Mouse (Mus musculus) urinary bladder, postnatal 14 days (tissue): ENCODE data around the gene Tex14.
"Not testable (repeated sequence)": the region's sequence is repeated elsewhere in the genome, so short reads cannot be mapped to it uniquely, and the experiment has no call there.

Experiments used
- DNase-seq: peaks from one replicate; pipeline ENCODE4 v3.0.0; 2021; ENCODE audit warnings: low spot score

Gene Tex14

DNA sequence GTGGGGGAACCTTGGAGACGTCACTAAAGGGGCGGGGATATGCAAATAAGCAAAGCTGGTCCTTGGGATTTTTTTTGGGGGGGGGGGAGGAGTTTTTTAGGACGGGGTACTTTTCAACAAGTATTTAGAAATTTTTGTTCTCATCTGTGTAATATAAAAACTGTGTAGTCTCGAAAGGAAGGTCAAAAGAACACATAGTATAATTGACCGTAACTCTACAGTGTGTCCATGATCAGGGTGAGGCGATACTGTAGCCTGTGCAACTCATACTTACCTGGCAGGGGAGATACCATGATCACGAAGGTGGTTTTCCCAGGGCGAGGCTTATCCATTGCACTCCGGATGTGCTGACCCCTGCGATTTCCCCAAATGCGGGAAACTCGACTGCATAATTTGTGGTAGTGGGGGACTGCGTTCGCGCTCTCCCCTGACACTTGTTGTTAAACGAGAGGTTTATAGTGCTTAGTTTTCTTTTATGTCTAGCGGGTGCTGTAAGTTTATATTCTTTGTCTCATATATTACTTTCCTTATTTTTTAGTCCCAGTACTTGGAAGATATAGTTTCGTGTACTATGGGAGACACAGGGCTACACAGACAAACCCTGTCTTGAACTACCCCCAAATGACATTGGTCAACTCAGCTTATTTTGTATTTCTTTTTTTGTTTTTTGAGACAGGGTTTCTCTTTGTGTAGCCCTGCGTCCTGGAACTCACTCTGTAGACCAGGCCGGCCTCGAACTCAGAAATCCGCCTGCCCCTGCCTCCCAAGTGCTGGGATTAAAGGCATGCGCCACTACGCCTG lies 21.8 kb downstream of the Tex14 start:
- peak; percentile 84 for DNase-seq

DNA sequence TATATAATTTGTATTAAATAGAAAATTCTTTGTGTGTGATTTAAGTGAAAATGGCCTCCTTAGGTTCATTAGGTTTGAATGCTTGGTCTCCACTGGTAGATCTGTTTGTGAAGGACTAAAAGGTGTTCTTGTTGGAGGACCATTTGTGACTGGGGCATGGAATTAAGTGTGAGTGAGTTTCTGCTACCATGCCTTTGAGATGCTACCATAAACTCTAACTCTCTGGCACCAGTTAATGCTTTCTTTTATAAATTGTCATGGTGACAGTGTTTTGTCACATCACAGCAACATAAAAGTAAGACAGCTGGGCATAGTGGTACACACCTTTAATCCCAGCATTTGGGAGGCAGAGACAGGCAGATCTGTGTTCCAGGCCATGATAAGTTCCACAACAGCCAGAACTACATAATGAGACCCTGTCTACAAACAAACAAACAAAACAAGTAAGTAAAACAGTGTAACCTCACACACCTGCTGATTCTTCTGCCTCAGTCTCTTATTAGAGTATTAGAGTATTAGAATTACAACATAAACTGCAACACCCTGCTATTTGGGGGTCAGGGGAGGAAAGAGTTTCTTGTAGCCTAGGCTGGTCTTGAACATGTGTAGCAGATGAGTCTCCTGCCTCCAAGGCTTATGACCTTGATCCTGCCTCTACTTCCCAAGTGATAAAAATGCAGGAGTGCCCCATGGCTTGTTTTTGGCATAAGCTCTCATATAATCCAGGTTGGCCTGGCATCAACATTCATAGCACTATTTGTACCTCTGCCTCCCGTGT lies 22.6 kb downstream of the Tex14 start:
- DNase-seq, result no peak

DNA sequence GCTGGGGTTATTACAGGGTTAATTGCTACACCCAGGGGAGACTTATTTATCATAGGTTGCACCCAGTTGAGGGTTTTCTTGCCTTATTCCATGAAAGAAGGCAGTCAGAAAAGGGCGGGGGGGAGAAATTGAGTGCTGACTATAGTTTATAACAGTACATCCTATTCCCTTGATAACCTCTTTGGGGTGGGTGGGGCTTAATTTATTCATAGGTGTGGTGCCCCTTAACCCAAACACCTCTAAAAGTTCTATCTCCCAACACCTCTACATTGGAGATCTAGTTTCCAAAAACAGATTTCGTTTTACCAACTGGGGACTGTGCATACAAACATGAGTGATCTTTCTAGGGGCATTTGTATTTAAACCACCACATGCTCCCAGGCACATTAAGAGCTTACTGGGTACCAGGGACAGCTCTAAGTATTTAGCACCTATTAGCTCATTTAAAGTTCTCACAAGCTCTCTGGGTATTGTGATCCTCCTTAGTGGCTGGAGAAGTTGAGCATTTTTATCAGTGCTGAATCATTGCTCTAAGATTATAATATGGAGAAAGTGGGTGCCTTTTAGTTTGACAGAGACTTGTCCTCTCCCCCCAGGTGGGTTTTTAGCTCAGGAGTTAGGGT lies 23.3 kb downstream of the Tex14 start:
- no peak for DNase-seq

DNA sequence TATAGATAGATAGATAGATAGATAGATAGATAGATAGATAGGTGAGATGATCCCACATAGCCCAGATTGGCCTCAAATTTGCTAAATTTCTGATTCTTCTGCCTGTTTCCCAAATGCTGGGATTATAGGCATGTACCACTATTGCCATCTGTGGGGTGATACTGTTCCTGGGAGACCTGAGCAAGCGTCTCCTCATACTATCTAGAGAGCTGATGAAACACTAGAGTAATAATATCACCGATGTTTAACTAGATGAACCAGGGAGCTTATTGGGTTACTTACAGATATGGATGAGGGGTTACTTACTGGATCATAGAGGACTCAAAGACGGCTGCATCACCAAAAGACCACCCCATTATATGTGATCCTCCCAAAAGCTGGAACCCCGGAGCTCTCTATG lies 24.5 kb downstream of the Tex14 start:
- DNase-seq, result no peak

GRCm38 (mm10) chr11:87430374-87430773 lies 25.5 kb downstream of the Tex14 start:
- DNase-seq, result no peak

- DNase-seq, result not testable (repeated sequence)
Observed at GRCm38 (mm10) chr11:87431813-87432212, 26.9 kb downstream of the Tex14 start.

DNA sequence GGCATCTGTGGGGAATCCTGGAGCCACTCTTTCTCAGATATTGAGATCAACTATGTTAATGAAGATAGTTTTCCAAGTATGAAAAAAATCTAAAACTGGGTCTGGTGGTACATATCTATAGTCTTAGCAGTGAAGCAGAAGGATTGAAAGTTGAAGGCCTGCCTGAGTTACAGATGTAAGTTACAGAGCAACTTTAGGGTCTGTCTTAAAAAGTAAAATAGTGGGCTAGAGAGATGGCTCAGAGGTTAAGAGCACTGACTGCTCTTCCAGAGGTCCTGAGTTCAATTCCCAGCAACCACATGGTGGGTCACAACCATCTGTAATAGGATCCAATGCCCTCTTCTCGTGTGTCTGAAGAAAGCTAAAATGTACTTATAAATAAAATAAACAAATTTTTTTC lies 27.6 kb downstream of the Tex14 start:
- no peak for DNase-seq

DNA sequence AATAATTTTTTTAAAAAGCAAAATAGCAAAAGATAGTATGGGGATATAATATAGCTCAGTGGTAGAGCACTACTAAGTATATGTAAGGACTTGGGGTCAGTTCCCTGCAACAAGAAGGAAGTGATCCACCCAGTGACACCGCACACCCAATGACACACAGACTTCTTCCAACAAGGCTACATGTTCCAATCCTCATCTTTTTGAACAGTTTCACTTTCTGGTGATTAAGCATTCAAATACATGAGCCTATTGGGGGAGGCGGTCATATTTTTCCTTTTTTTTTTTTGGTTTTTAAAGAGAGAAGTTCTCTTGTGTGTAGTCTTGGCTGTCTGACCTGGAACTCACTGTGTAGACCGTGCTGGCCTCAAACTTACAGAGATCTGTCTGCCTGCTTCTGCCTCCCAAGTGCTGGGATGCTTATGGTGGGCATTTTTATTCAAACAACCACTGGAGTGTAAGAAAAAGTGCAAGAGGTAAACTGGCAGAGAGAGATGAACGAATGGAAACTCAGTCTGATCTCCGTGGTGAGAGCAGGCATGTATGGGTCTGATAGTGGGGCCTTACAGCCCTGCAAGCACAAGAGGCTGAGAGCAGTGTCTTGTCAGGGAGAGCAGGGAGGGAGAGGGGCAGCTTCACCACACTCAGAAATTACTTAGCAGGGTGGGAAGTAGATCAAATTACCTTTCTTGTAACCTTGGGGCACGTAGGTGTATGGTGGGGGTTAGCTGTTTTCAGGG lies 28.2 kb downstream of the Tex14 start:
- DNase-seq, result no peak

GRCm38 (mm10) chr11:87435107-87435506 lies 30.2 kb downstream of the Tex14 start:
- DNase-seq, result not testable (repeated sequence)

DNA sequence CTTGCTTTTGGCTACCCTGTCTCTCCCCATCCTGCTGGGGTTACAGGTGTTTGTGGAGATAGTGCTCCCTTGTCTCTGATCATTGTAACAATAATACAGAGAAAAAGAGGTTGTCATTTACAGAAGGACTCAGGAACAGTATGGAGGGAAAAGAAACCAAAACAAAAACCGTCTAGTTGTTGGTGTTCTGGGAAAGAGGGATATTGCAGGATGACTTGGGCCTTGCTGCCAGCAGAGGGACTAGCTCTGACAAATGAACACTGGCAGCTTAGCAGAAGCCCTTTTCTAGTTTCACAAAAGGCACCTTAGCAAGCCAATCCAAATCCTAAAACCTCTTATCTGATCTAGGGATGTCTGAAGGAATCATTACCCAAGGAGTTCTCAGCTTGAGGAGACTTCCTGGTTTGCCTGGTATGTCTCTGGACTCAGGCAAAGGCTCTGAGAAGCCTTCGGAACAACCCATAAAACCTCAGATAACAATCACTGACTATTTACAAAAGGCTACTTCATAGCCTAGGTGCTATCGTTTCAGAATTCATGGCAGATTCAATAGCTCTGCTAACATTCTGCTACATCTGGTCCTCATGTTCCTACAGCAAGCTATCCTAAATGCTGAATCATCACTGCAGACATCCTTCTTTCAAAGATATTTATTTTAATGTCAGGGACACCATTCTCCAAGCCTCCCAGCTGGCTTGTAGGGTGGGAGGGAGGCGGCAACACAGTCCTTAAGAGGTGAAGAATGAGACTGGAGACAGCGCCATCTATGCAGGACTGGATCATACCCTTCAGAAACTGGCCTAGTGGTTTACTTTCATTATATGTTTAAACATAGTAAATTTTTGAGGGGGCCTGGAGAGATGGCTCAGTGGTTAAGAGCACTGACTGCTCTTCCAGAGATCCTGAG lies 31.7 kb downstream of the Tex14 start:
- DNase-seq, result no peak

- DNase-seq, result peak; percentile 35
Observed at GRCm38 (mm10) chr11:87439796-87440420, 35.0 kb downstream of the Tex14 start.

GRCm38 (mm10) chr11:87442643-87443372 lies 37.9 kb downstream of the Tex14 start:
- peak; percentile 76 for DNase-seq

DNA sequence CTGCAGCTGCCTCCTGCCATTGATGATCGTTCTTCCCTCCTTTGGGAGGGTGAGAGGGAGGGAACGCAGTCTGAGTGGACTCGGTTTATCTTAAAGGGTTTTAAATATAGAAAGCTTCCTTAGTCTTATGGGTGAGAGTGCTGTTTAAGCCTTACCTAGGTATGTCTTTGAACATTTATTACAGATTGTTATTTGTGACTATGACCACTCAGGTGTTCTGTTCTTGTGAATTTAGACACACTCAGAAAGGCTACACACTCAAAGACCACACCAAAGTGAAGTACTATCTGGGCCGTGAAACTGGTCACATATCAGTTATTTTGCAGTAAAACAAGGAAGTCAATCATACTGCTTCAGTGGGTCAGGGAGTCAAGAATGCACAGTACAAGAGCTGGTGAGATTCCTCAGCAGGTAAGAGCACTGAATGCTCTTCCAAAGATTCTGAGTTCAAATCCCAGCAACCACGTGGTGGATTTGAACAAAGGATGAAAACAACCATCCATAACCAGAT lies 38.6 kb downstream of the Tex14 start:
- peak; percentile 63 for DNase-seq

GRCm38 (mm10) chr11:87444056-87444455 lies 39.2 kb downstream of the Tex14 start:
- DNase-seq, result not testable (repeated sequence)

DNA sequence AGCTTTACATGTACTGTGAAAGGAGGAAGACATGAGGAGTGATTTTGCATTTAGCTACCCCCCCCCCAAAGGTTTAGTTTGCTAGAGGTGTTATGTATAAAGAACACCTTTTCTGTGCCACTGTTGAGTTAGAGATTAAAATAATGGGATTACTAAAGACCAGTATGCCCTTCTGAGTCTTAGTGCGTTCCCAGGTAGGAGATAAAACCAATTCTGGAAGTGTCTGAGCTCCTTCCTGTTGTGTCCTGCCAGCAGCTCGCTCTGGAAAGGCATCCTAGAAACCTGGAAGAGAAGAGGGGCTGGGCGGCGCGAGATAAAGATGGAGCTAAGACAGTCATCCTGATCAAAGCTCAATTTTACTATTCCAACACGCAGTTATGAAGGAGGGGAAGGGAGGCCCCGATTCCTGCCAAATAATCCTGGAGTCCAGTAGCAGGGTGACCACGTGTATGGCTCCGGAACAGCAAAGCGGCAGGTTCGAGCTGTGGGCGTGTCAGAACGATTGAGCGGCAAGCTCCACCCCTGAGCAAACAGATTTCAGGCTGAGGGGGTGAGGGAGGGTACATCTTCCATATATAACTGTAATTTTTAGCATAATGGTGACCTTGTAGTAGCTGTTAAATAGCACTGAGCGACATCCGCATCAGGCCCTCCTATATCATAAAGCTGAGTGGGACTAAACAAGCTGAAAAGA lies 40.0 kb downstream of the Tex14 start:
- DNase-seq, result no peak

DNA sequence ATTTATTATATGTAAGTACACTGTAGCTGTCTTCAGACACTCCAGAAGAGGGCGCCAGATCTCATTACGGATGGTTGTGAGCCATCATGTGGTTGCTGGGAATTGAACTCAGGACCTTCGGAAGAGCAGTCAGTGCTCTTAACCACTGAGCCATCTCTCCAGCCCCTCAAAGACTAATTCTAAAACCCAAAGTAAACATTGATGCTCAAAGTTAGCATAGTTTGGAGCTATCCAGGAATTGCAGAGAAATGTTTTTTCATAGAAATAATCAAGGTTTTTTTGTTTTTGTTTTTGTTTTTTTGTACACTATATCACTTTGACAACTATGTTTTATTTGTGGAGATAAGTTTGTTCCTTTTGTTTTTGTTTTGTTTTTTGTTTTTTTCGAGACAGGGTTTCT lies 40.7 kb downstream of the Tex14 start:
- DNase-seq, result not testable (repeated sequence)

GRCm38 (mm10) chr11:87446159-87446558 lies 41.3 kb downstream of the Tex14 start:
- no peak for DNase-seq

DNA sequence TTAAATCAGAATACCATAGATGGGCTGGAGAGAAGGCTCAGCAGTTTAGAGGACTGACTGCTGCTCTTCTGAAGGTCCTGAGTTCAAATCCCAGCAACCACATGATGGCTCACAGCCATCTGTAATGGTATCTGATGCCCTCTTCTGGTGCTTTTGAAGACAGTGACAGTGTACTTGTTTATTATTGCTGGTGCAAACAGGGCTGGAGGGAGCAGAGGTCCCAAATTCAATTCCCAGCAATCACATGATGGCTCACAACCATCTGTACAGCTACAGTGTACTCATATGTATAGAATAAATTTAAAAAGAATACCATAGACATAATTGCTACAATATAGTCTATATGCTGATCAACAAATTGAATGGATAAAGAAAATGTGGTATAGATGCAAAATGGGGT lies 42.6 kb downstream of the Tex14 start:
- no peak for DNase-seq

DNA sequence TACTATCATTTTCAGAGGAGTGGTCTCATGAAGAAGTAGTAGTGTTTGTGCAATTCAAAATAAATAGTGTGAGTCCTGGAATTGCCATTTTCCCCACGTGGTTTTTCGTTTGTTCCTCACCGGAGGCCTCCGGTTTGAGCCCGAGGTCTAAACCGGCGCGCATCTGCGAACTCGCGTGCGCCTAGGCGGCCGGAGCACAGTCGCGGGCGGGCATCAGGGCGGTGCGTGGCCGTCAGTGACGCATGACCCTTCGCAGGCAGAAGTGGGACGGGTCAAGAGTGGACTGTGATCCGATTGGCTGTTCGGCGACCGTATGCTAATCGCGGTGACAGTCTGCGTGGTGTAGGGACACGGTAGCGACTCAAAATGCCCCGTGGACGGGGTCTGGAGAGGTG lies 43.2 kb downstream of the Tex14 start:
- peak; percentile 94 for DNase-seq
